Mouse (Mus musculus): Measurements from ENCODE around the gene Tsfm.

DNA sequence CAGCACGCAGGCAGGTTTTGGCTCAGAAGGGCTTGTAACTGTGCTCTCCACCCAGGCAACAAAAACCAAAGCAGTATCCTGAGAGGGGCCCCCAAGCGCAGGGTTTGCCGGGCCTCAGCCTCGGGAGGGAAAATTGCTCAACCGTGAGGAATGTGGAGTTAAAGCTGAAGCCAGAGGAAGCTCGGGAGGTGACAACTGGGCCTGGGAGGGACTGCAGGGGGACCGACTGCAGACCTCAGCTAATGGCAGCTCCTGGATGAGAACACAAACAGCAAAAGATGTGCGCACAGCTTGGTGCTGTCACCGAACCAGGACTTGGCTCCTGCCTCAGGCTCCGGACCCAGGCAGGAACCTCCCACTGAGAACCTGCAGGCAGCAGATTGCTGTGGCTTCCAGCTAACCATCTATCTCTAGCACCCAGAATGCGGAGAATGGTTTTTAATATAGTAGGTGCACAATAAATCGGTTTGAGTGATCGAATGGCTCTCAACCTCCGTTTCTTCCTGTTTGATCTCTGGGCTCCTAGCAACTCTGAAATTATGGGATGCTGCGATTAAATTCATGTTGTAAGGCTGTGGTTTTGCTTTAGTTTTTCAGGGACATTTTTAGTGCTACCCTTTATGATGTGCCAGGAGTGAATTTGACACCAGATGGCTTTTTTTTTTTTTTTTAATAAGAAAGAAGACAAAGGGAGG is 68.2 kb downstream of the Tsfm start:
- no peak for TF ChIP-seq CTCF (IDR thresholded peaks at IDR 0.05; ENCODE audit: control insufficient read depth, insufficient read depth, insufficient replicate concordance, low read depth, low read length)
- no peak for TF ChIP-seq POLR2A (IDR thresholded peaks at IDR 0.05; ENCODE audit: control insufficient read depth, low read depth, low read length)
